ENCODE assay signal across 9 mouse cellular contexts in the genomic region with DNA sequence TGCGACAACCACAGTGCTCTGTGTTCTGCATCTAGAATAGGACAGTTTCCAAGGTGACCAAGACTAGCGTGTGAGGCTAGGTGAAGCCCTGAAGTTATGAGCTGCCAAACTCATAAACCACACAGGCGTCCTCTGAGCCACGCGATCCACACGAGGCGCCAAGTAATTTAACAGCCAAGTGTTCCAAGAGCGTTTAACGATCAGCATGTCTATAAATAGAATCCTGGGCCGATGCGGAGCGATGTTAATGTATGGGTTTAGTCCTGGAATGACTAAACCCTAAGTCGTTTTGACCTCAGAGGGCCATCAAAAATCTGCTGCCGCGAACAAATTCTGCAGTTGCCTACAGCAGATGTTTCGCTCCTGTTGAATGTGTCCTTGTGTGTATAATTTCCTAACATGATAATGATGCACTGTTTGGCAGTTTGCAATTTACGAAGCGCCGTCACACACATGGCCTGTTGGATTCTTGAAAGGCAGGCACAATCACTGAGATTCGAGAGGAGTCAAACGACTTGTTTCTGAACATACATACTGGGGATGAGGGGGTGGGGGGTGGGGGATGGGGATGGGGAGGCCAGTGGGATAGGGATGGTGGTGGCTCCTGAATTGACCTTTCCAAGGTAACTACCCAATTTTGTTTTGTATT. TPM values are rescaled to one million over a fixed set of nuclear protein-coding genes. Genes with fewer than 3 reads are reported as not detected.
A peak's percentile ranks its signal among the peaks of the same experiment; 100 is the strongest.
DNase-seq lines count a peak whose midpoint lies in the region; ATAC-seq and TF ChIP-seq lines count a peak whose summit lies in the region.
"Had no signal": no experiment of that assay in that cellular context is flagged by ENCODE, and none has a peak within 500 bp of the region (broad histone marks: within the 10 kb centered on the region; RNA-seq: fewer than 3 reads in every experiment).

No protein-coding gene starts in this region.

- H3K9ac ChIP-seq in embryonic facial prominence, embryonic 14.5 days (ENCODE audit: low read depth, low read length), result no peak overlapping the region
- H3K9ac ChIP-seq in lung, embryonic 14.5 days, result no peak overlapping the region
- H3K9ac ChIP-seq in intestine, embryonic 15.5 days, result no peak overlapping the region
- H3K9ac ChIP-seq in neural tube, embryonic 14.5 days (replicated peaks; ENCODE audit: low read depth, low read length), result no peak overlapping the region

- H3K27me3 ChIP-seq in embryonic facial prominence, embryonic 14.5 days (replicated peaks; ENCODE audit: control insufficient read depth, insufficient read depth, low read length), result no peaks in the 10 kb centered on the region
- H3K27me3 ChIP-seq in embryonic facial prominence, embryonic 10.5 days (replicated peaks; ENCODE audit: low read depth, poor library complexity, severe bottlenecking), result no peaks in the 10 kb centered on the region
- no peaks in the 10 kb centered on the region for H3K27me3 ChIP-seq in lung, embryonic 14.5 days (ENCODE audit: insufficient read depth, low read length)
- no peaks in the 10 kb centered on the region for H3K27me3 ChIP-seq in intestine, embryonic 15.5 days (replicated peaks)
- no peaks in the 10 kb centered on the region for H3K27me3 ChIP-seq in neural tube, embryonic 14.5 days (ENCODE audit: control insufficient read depth, insufficient read depth, low read length)

- TF ChIP-seq CTCF in lung, embryonic 14.5 days (IDR thresholded peaks at IDR 0.05; ENCODE audit: low read depth), result no peak

- H3K9me3 ChIP-seq in embryonic facial prominence, embryonic 14.5 days (ENCODE audit: control insufficient read depth, low read length), result 0 out of 2 replicates have a peak, but pooled peaks cover 5% of the 10 kb centered on the region
- H3K9me3 ChIP-seq in embryonic facial prominence, embryonic 10.5 days, result peaks cover 7% of the 10 kb centered on the region
- H3K9me3 ChIP-seq in lung, embryonic 14.5 days (ENCODE audit: low read depth, low read length), result no peaks in the 10 kb centered on the region
- no peaks in the 10 kb centered on the region for H3K9me3 ChIP-seq in intestine, embryonic 15.5 days
- H3K9me3 ChIP-seq in neural tube, embryonic 14.5 days (ENCODE audit: control insufficient read depth, low read length), result no peaks in the 10 kb centered on the region

- DNase-seq in embryonic facial prominence, embryonic 14.5 days (ENCODE audit: low spot score), result peak; percentile 81
- DNase-seq in embryonic facial prominence, embryonic 10.5 days (ENCODE audit: low spot score), result no peak
- DNase-seq in lung, embryonic 14.5 days, result peak; percentile 53
- DNase-seq in lung, adult 18-20 months, result no peak
- DNase-seq in adipocyte (ENCODE audit: low spot score) (no peak), MN1 (ENCODE audit: low spot score) (no peak)
- DNase-seq: B cell, adult 2 months had no signal

- no peaks in the 10 kb centered on the region for H3K36me3 ChIP-seq in embryonic facial prominence, embryonic 14.5 days (ENCODE audit: control insufficient read depth, insufficient read depth, low read length)
- H3K36me3 ChIP-seq in embryonic facial prominence, embryonic 10.5 days (replicated peaks), result no peaks in the 10 kb centered on the region
- no peaks in the 10 kb centered on the region for H3K36me3 ChIP-seq in lung, embryonic 14.5 days (ENCODE audit: insufficient read depth)
- H3K36me3 ChIP-seq in intestine, embryonic 15.5 days, result no peaks in the 10 kb centered on the region
- no peaks in the 10 kb centered on the region for H3K36me3 ChIP-seq in neural tube, embryonic 14.5 days (ENCODE audit: control insufficient read depth, insufficient read depth, low read length)

- peaks cover 4% of the 10 kb centered on the region for H3K4me1 ChIP-seq in embryonic facial prominence, embryonic 14.5 days (ENCODE audit: control insufficient read depth, insufficient read depth, low read length)
- no peaks in the 10 kb centered on the region for H3K4me1 ChIP-seq in embryonic facial prominence, embryonic 10.5 days
- no peaks in the 10 kb centered on the region for H3K4me1 ChIP-seq in lung, embryonic 14.5 days (ENCODE audit: insufficient read depth)
- no peaks in the 10 kb centered on the region for H3K4me1 ChIP-seq in intestine, embryonic 15.5 days (replicated peaks)
- 0 out of 2 replicates have a peak, but pooled peaks cover 4% of the 10 kb centered on the region for H3K4me1 ChIP-seq in neural tube, embryonic 14.5 days (ENCODE audit: control insufficient read depth, insufficient read depth, low read length)

- H3K4me3 ChIP-seq in embryonic facial prominence, embryonic 14.5 days (ENCODE audit: low read depth, low read length), result no peak overlapping the region
- H3K4me3 ChIP-seq in embryonic facial prominence, embryonic 10.5 days, result no peak overlapping the region
- H3K4me3 ChIP-seq in lung, embryonic 14.5 days (ENCODE audit: low read depth, low read length), result no peak overlapping the region
- no peak overlapping the region for H3K4me3 ChIP-seq in intestine, embryonic 15.5 days (replicated peaks)
- H3K4me3 ChIP-seq in neural tube, embryonic 14.5 days (ENCODE audit: low read depth, low read length), result no peak overlapping the region

- H3K27ac ChIP-seq in embryonic facial prominence, embryonic 14.5 days (replicated peaks; ENCODE audit: low read depth, low read length), result peak overlapping the region; percentile 52
- no peak overlapping the region for H3K27ac ChIP-seq in embryonic facial prominence, embryonic 10.5 days (replicated peaks)
- H3K27ac ChIP-seq in lung, embryonic 14.5 days (ENCODE audit: low read depth), result no peak overlapping the region
- no peak overlapping the region for H3K27ac ChIP-seq in intestine, embryonic 15.5 days
- no peak overlapping the region for H3K27ac ChIP-seq in neural tube, embryonic 14.5 days (ENCODE audit: low read depth, low read length)

- H3K4me2 ChIP-seq in embryonic facial prominence, embryonic 14.5 days (ENCODE audit: low read depth, low read length), result no peak overlapping the region
- H3K4me2 ChIP-seq in lung, embryonic 14.5 days, result no peak overlapping the region
- 0 out of 2 replicates have a peak overlapping the region, but pooled peaks have one; percentile 12 for H3K4me2 ChIP-seq in intestine, embryonic 15.5 days (replicated peaks)
- no peak overlapping the region for H3K4me2 ChIP-seq in neural tube, embryonic 14.5 days (ENCODE audit: low read depth, low read length)

- 59% methylated on average over 21 of the region's 21 CpGs for WGBS in embryonic facial prominence, embryonic 14.5 days
- 88% methylated on average over 21 of the region's 21 CpGs for WGBS in embryonic facial prominence, embryonic 10.5 days
- WGBS in lung, embryonic 14.5 days, result 44% methylated on average over 21 of the region's 21 CpGs
- WGBS in intestine, embryonic 15.5 days, result 42% methylated on average over 21 of the region's 21 CpGs
- whole genome bisulfite sequencing in neural tube, embryonic 14.5 days, result 39% methylated on average over 21 of the region's 21 CpGs

- ATAC-seq in embryonic facial prominence, embryonic 14.5 days (ENCODE audit: low read depth), result peak; percentile 70; the same call in 1 of the 2 replicates
- ATAC-seq in lung, embryonic 14.5 days (ENCODE audit: insufficient read depth), result peak; percentile 45; the same call in 1 of the 2 replicates
- ATAC-seq in intestine, embryonic 15.5 days, result no peak
- peak; percentile 82; the same call in 1 of the 2 replicates for ATAC-seq in neural tube, embryonic 14.5 days (ENCODE audit: low read depth)

RNA-seq across cellular contexts. Expression of gene Cdv3, which starts 33.0 kb away (rescaled TPM):
- polyA plus RNA-seq in embryonic facial prominence, embryonic 14.5 days (2014; fragmentation: Nextera tagmentation; extraction: Ambion mirVana), result 92.7 and 94.0 TPM in 2 replicates
- polyA plus RNA-seq in embryonic facial prominence, embryonic 10.5 days (2016; fragmentation: Nextera tagmentation; extraction: Ambion mirVana), result 184 and 185 TPM in 2 replicates
- 92.0 and 93.4 TPM in 2 replicates for polyA plus RNA-seq in lung, embryonic 14.5 days (2014; fragmentation: Nextera tagmentation; extraction: Ambion mirVana)
- polyA plus RNA-seq in intestine, embryonic 15.5 days (2015; fragmentation: Nextera tagmentation; extraction: Ambion mirVana), result 90.7 and 97.1 TPM in 2 replicates
- 53.1 and 71.5 TPM in 2 replicates for polyA plus RNA-seq in neural tube, embryonic 14.5 days (2014; fragmentation: Nextera tagmentation; extraction: Ambion mirVana)

Comparison
In these comparisons a context has a peak if more than half of its experiments do, and no peak if none do; other contexts are left out.
1. DNase-seq: peak in embryonic facial prominence, embryonic 14.5 days (single experiment) and lung, embryonic 14.5 days (single experiment); none in embryonic facial prominence, embryonic 10.5 days (single experiment), lung, adult 18-20 months (0 of 2), adipocyte (single experiment) and MN1 (single experiment).